Mouse (Mus musculus) midbrain, embryonic 13.5 days (tissue): ENCODE data around the gene Tubgcp2. TPM values are rescaled to one million over a fixed set of nuclear protein-coding genes. Genes with fewer than 3 reads are reported as not detected.
A peak's percentile ranks its signal among the peaks of the same experiment; 100 is the strongest.

ENCODE experiments used
- ATAC-seq: fragments of 200-750 bp; cut with Nextera tagmentation; 2 replicates; pipeline ENCODE4 v1.8.0; 2017; ENCODE audit warnings: mild to moderate bottlenecking, moderate TSS enrichment, moderate library complexity
- H3K27ac ChIP-seq: fragments of 300-500 bp; sonication (generic); 2 replicates; pipeline ENCODE4 v1.5.1; 2015; ENCODE audit warnings: inconsistent platforms, mild to moderate bottlenecking, moderate library complexity
- H3K27me3 ChIP-seq: fragments of 300-500 bp; sonication (generic); 2 replicates; pipeline ENCODE4 v1.6.1; 2015; ENCODE audit warnings: mild to moderate bottlenecking, inconsistent platforms
- H3K36me3 ChIP-seq: fragments of 300-500 bp; sonication (generic); 2 replicates; pipeline ENCODE4 v1.6.1; 2015; ENCODE audit warnings: mild to moderate bottlenecking, inconsistent platforms
- H3K4me1 ChIP-seq: fragments of 300-500 bp; sonication (generic); replicated peaks from 2 replicates; pipeline ENCODE4 v1.6.1; 2015; ENCODE audit warnings: inconsistent platforms
- H3K4me2 ChIP-seq: fragments of 300-500 bp; sonication (generic); replicated peaks from 2 replicates; pipeline ENCODE4 v1.6.1; 2015; ENCODE audit warnings: moderate library complexity, mild to moderate bottlenecking, inconsistent platforms
- H3K4me3 ChIP-seq: fragments of 300-500 bp; sonication (generic); replicated peaks from 2 replicates; pipeline ENCODE4 v1.5.1; 2015; ENCODE audit warnings: mild to moderate bottlenecking, inconsistent platforms
- H3K9ac ChIP-seq: fragments of 300-500 bp; sonication (generic); replicated peaks from 2 replicates; pipeline ENCODE4 v1.6.1; 2015; ENCODE audit warnings: mild to moderate bottlenecking, inconsistent platforms
- H3K9me3 ChIP-seq: fragments of 300-500 bp; sonication (generic); 2 replicates; pipeline ENCODE4 v1.6.1; 2016; ENCODE audit warnings: mild to moderate bottlenecking, inconsistent platforms
- WGBS: fragments of 180-500 bp; shearing (Covaris S2); methylation state at CpG from one replicate; pipeline ENCODE4 v1.1.7; 2015; 5-methylcytosine and 5-hydroxymethylcytosine counted together
- polyA plus RNA-seq: library from polyadenylated mRNA; unstranded; fragments of >200 nt; fragmentation: Nextera tagmentation; extraction: Ambion mirVana; gene quantifications from 2 replicates; pipeline ENCODE4 v1.2.1, GENCODE M21; 2015

Gene Tubgcp2
- polyA plus RNA-seq, 1 experiment from 2014 or later = 61.1 TPM

- H3K4me3 ChIP-seq = no peak overlapping the region
- H3K4me2 ChIP-seq = no peak overlapping the region
- no peaks in the 10 kb centered on the region for H3K27me3 ChIP-seq
- no peaks in the 10 kb centered on the region for H3K4me1 ChIP-seq
- H3K36me3 ChIP-seq = peaks cover 42% of the 10 kb centered on the region
- H3K9me3 ChIP-seq = no peaks in the 10 kb centered on the region
- 82% methylated on average over 4 of the region's 4 CpGs for WGBS
- ATAC-seq = no peak
- H3K9ac ChIP-seq = no peak overlapping the region
- no peak overlapping the region for H3K27ac ChIP-seq
These were observed 42.3 kb downstream of the Tubgcp2 start for GRCm38 (mm10) chr7:139994202-139994601.

DNA sequence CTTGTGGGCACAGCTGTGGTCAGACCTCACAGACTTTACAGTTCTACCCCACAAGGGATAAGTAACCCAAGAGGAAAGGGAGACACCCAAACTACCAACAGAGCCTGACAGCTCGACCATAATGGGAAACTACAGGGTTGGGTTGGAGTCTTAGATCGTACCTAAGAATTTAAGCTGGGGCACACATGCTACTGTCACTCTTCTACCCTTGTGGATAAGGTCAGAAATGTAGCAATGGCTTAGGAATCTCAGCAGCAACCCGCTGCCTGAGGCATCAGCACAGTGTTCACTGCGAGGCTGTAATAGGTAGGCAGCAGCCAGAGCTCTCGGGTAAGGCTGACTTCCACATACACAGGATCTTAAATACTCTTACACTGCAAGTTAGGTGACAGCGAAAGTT lies 42.9 kb downstream of the Tubgcp2 start:
- Histone ChIP-seq H3K27me3 (no peaks in the 10 kb centered on the region), H3K9me3 (no peaks in the 10 kb centered on the region), H3K4me1 (no peaks in the 10 kb centered on the region), H3K36me3 (peaks cover 35% of the 10 kb centered on the region), H3K4me3 (no peak overlapping the region), H3K9ac (no peak overlapping the region), H3K27ac (no peak overlapping the region), H3K4me2 (no peak overlapping the region)
- 92% methylated on average over 6 of the region's 6 CpGs for WGBS
- ATAC-seq = no peak

- Histone ChIP-seq H3K9me3 (no peaks in the 10 kb centered on the region), H3K27ac (no peak within 1 kb of the TSS), H3K36me3 (peaks cover 24% of the 10 kb centered on the region), H3K4me3 (no peak within 1 kb of the TSS), H3K9ac (no peak within 1 kb of the TSS), H3K4me2 (no peak within 1 kb of the TSS), H3K27me3 (no peaks in the 10 kb centered on the region), H3K4me1 (no peaks in the 10 kb centered on the region)
- 28% methylated on average over 7 of the region's 7 CpGs for WGBS
- no peak for ATAC-seq
These were observed 44.1 kb downstream of the Tubgcp2 start, which contains the start of gene Adam8 for GRCm38 (mm10) chr7:139992406-139992805. Gene Adam8 (minus strand): TSS chr7:139992562.

DNA sequence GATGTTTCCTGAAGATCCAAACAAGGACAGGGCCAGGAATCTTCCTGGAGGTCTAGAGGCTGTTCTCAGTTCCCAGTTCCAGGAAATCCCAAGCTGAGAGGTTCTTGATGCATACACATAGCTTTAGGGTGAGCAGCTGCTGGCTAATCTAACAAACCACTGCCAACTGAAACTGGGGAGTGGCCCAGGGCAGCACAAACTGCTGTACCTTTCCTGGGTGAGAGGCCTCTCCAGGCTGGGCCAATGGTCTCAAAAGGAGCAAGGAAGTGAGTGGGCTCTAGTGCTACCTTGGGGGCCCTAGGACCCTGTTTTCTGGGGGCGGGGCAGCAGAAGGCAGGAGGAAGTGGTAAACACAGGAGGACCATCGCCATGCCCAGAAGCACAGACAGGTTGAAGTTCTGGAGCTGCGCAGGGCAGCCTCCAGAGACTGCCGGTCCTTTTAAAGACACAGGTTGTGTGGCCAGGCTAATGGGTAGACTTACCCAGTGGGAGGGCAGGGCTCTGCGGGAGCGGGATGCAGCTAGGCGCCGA lies 45.5 kb downstream of the Tubgcp2 start:
- no peak overlapping the region for H3K4me3 ChIP-seq

DNA sequence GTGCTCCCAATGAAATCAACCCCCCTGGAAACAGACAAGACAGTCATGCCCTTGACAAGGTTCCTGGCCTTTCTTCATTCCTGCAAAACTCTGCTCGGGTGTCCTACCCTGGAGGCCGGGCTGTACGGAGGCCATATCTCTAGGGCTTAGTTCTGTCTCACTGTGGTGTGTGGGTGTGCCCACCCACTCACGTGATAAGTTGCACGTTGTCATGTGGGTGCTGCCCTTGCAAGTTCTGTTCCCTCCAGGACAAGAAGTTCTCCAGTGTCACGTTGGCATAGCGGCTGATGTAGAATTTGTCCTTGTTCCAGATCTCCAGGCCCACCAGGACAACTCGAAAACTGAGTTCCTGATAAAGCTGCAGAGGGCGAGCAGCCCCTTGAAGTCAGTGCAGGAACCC lies 48.2 kb downstream of the Tubgcp2 start:
- Histone ChIP-seq H3K9me3 (no peaks in the 10 kb centered on the region), H3K4me2 (no peak overlapping the region), H3K36me3 (peaks cover 32% of the 10 kb centered on the region), H3K27me3 (no peaks in the 10 kb centered on the region), H3K27ac (no peak overlapping the region), H3K9ac (no peak overlapping the region), H3K4me3 (no peak overlapping the region), H3K4me1 (no peaks in the 10 kb centered on the region)
- no peak for ATAC-seq
- WGBS = 94% methylated on average over 9 of the region's 9 CpGs

More for the DNA sequence above, 45.5 kb downstream of the Tubgcp2 start:
- no peaks in the 10 kb centered on the region for H3K27me3 ChIP-seq
- H3K4me1 ChIP-seq = no peaks in the 10 kb centered on the region
- WGBS = 65% methylated on average over 8 of the region's 8 CpGs
- peaks cover 18% of the 10 kb centered on the region for H3K36me3 ChIP-seq
- no peak overlapping the region for H3K4me2 ChIP-seq
- H3K9me3 ChIP-seq = no peaks in the 10 kb centered on the region
- no peak overlapping the region for H3K9ac ChIP-seq
- ATAC-seq = no peak
- no peak overlapping the region for H3K27ac ChIP-seq

- no peak overlapping the region for H3K9ac ChIP-seq
- H3K4me2 ChIP-seq = no peak overlapping the region
- H3K27me3 ChIP-seq = 0 out of 2 replicates have a peak, but pooled peaks cover 4% of the 10 kb centered on the region
- H3K4me3 ChIP-seq = no peak overlapping the region
- WGBS = 95% methylated on average over 11 of the region's 11 CpGs
- no peaks in the 10 kb centered on the region for H3K4me1 ChIP-seq
- ATAC-seq = no peak
- H3K9me3 ChIP-seq = no peaks in the 10 kb centered on the region
- no peak overlapping the region for H3K27ac ChIP-seq
- peaks cover 32% of the 10 kb centered on the region for H3K36me3 ChIP-seq
These were observed 52.0 kb downstream of the Tubgcp2 start for GRCm38 (mm10) chr7:139984505-139984904.

DNA sequence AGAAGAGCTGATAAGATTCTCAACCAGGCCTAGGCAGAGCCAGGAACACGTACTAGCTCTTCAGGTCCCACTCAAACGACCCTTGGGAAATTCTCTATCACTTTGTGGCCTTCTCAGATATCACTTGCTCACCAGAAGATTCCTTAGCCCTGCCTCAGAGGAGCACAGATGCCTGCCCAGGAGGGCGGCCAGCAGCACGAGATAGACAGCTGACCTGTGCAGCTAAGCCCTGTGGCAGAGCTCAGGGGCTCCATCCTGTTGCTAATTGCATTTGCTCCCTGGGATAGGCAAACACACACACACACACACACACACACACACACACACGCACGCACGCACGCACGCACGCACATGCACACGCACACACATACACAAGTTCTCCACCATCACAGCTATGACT lies 54.4 kb downstream of the Tubgcp2 start:
- Histone ChIP-seq H3K27me3 (peaks cover 9% of the 10 kb centered on the region), H3K4me1 (peaks cover 10% of the 10 kb centered on the region), H3K4me2 (no peak overlapping the region), H3K4me3 (no peak overlapping the region), H3K9me3 (no peaks in the 10 kb centered on the region), H3K27ac (no peak overlapping the region), H3K36me3 (peaks cover 32% of the 10 kb centered on the region), H3K9ac (no peak overlapping the region)
- no peak for ATAC-seq
- WGBS = 86% methylated on average over 11 of the region's 11 CpGs

- peaks cover 22% of the 10 kb centered on the region for H3K36me3 ChIP-seq
- 51% methylated on average over 3 of the region's 3 CpGs for WGBS
- H3K4me3 ChIP-seq = no peak overlapping the region
- H3K4me1 ChIP-seq = peaks cover 10% of the 10 kb centered on the region
- peaks cover 17% of the 10 kb centered on the region for H3K27me3 ChIP-seq
- H3K9me3 ChIP-seq = no peaks in the 10 kb centered on the region
- no peak overlapping the region for H3K27ac ChIP-seq
- no peak for ATAC-seq
- no peak overlapping the region for H3K9ac ChIP-seq
- H3K4me2 ChIP-seq = no peak overlapping the region
These were observed 55.7 kb downstream of the Tubgcp2 start for GRCm38 (mm10) chr7:139980778-139981177.

GRCm38 (mm10) chr7:139979011-139979719 lies 57.3 kb downstream of the Tubgcp2 start:
- Histone ChIP-seq H3K27me3 (peaks cover 17% of the 10 kb centered on the region), H3K4me1 (peaks cover 10% of the 10 kb centered on the region), H3K4me2 (peak overlapping the region; percentile 90), H3K4me3 (peak overlapping the region; percentile 62), H3K9me3 (no peaks in the 10 kb centered on the region), H3K36me3 (0 out of 2 replicates have a peak, but pooled peaks cover 8% of the 10 kb centered on the region), H3K9ac (peak overlapping the region; percentile 73), H3K27ac (no peak overlapping the region)
- ATAC-seq = peak; percentile 69
- WGBS = 48% methylated on average over 13 of the region's 13 CpGs

GRCm38 (mm10) chr7:139978278-139978892 lies 58.1 kb downstream of the Tubgcp2 start, which contains the start of gene 6430531B16Rik:
Gene 6430531B16Rik (minus strand): TSS chr7:139978755.
- no peaks in the 10 kb centered on the region for H3K9me3 ChIP-seq
- H3K27ac ChIP-seq = no peak within 1 kb of the TSS
- H3K9ac ChIP-seq = peak within 1 kb of the TSS; percentile 73
- H3K4me3 ChIP-seq = peak within 1 kb of the TSS; percentile 62
- 0 out of 2 replicates have a peak, but pooled peaks cover under 1% of the 10 kb centered on the region for H3K36me3 ChIP-seq
- H3K27me3 ChIP-seq = peaks cover 17% of the 10 kb centered on the region
- H3K4me2 ChIP-seq = peak within 1 kb of the TSS; percentile 90
- peaks cover 10% of the 10 kb centered on the region for H3K4me1 ChIP-seq
- WGBS = 4% methylated on average over 32 of the region's 32 CpGs
- peak; percentile 96 for ATAC-seq

GRCm38 (mm10) chr7:139975471-139975870 lies 61.0 kb downstream of the Tubgcp2 start:
- H3K9ac ChIP-seq = no peak overlapping the region
- no peak overlapping the region for H3K27ac ChIP-seq
- peaks cover 10% of the 10 kb centered on the region for H3K4me1 ChIP-seq
- H3K4me3 ChIP-seq = no peak overlapping the region
- H3K27me3 ChIP-seq = peaks cover 33% of the 10 kb centered on the region
- WGBS = 58% methylated on average over 5 of the region's 5 CpGs
- no peaks in the 10 kb centered on the region for H3K9me3 ChIP-seq
- H3K36me3 ChIP-seq = no peaks in the 10 kb centered on the region
- H3K4me2 ChIP-seq = no peak overlapping the region
- ATAC-seq = no peak

DNA sequence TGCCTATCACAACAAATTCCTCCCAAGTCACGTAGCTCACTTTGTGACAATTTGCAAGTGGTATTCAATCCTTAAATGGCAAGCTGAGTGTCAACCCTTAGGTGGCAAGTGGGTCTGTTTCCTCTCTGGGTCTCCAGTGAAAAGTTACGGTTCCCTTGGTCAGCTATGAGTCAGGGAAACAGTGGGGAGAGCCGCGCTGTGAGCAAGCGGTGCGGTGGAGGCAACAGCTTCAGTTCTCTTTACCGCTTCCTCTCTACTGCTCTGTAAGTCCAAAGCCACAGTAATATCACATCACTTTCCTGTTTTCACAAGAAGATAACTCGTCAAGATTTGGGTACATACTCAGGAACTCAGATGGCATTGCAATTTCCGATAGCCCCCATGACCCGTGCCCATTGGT lies 62.2 kb downstream of the Tubgcp2 start:
- Histone ChIP-seq H3K27me3 (peaks cover 33% of the 10 kb centered on the region), H3K4me1 (peaks cover 10% of the 10 kb centered on the region), H3K36me3 (no peaks in the 10 kb centered on the region), H3K4me2 (no peak overlapping the region), H3K9ac (no peak overlapping the region), H3K9me3 (no peaks in the 10 kb centered on the region), H3K27ac (no peak overlapping the region), H3K4me3 (no peak overlapping the region)
- ATAC-seq = no peak
- WGBS = 87% methylated on average over 10 of the region's 10 CpGs
